Comparison of ENCODE assay signal across 18 mouse cellular contexts in the genomic region with DNA sequence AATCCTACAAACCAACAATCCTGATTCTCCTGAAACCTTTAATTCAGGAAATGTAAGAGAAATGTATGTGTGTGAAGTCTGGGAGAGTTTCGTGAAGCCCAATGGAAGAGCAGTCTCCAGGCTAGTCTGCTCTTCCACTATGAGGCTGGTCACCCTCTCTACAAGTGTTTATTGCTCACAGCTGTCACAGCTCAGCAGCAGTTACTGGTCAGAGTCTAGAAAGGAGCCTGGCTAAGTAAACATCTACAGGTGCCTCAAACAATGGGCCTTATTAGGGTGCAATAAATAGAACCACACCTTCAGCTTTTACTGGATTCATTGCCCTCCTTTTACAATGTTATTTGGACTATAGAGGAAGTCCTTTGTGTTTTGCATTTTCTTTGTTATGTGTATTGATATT. TPM values are rescaled to one million over a fixed set of nuclear protein-coding genes. Genes with fewer than 3 reads are reported as not detected.
DNase-seq lines count a peak whose midpoint lies in the region; ATAC-seq and TF ChIP-seq lines count a peak whose summit lies in the region.
"Had no signal": no experiment of that assay in that cellular context is flagged by ENCODE, and none has a peak within 500 bp of the region (broad histone marks: within the 10 kb centered on the region; RNA-seq: fewer than 3 reads in every experiment).

No protein-coding gene starts in this region.

- H3K9ac ChIP-seq in intestine, embryonic 14.5 days (ENCODE audit: low read length): no peak overlapping the region
- no peak overlapping the region for H3K9ac ChIP-seq in stomach, embryonic 16.5 days (ENCODE audit: low read length)
- no peak overlapping the region for H3K9ac ChIP-seq in heart, embryonic 12.5 days
- H3K9ac ChIP-seq: forebrain, embryonic 13.5 days; forebrain, postnatal 0 days had no signal

- no peak for TF ChIP-seq CTCF in layer of hippocampus, adult 2 months (conservative IDR thresholded peaks at IDR 0.05)

- no peak overlapping the region for H3K4me3 ChIP-seq in layer of hippocampus, adult 2 months
- H3K4me3 ChIP-seq in intestine, embryonic 14.5 days (ENCODE audit: low read depth, low read length): no peak overlapping the region
- no peak overlapping the region for H3K4me3 ChIP-seq in myocyte
- no peak overlapping the region for H3K4me3 ChIP-seq in stomach, embryonic 16.5 days (replicated peaks; ENCODE audit: low read length)
- no peak overlapping the region for H3K4me3 ChIP-seq in heart, embryonic 12.5 days
- H3K4me3 ChIP-seq: embryonic facial prominence, embryonic 10.5 days; forebrain, embryonic 13.5 days; gastrocnemius, adult 2 months had no signal

- no peak overlapping the region for H3ac ChIP-seq in myocyte (ENCODE audit: control insufficient read depth, insufficient read length)

- ATAC-seq in intestine, embryonic 14.5 days (replicated peaks; ENCODE audit: low FRiP score, low TSS enrichment, low read depth): peak; percentile 87
- peak; percentile 81 for ATAC-seq in stomach, embryonic 16.5 days (ENCODE audit: insufficient read depth, low FRiP score)
- ATAC-seq in heart, embryonic 12.5 days (ENCODE audit: insufficient number of reproducible peaks, low FRiP score): no peak
- ATAC-seq: forebrain, embryonic 13.5 days; forebrain, postnatal 0 days; hindbrain, postnatal 0 days had no signal

- no peak for DNase-seq in layer of hippocampus, adult 2 months (ENCODE audit: low spot score in 2 of 2)
- DNase-seq in layer of hippocampus, adult 9-11 months: no peak
- DNase-seq in intestine, embryonic 14.5 days (ENCODE audit: low spot score): no peak
- no peak for DNase-seq in adrenal gland, adult 8-10 months
- DNase-seq in urinary bladder, adult 2 months (ENCODE audit: low spot score): no peak
- DNase-seq: adrenal gland, postnatal 25 days; cerebellum, adult 18-20 months; cerebellum, postnatal 10 days; forebrain, postnatal 0 days; gastrocnemius, adult 2 months; gastrocnemius, postnatal 25 days; heart, postnatal 14 days had no signal

- 51% methylated on average over 1 of the region's 1 CpGs for WGBS in intestine, embryonic 14.5 days
- 70% methylated on average over 1 of the region's 1 CpGs for WGBS in stomach, embryonic 16.5 days
- 93% methylated on average over 1 of the region's 1 CpGs for WGBS in heart, embryonic 12.5 days

- H3K4me1 ChIP-seq in intestine, embryonic 14.5 days (replicated peaks; ENCODE audit: control insufficient read depth, insufficient read depth, low read length): peaks cover 15% of the 10 kb centered on the region; the same call in 1 of the 2 replicates
- H3K4me1 ChIP-seq in stomach, embryonic 16.5 days (ENCODE audit: control insufficient read depth, insufficient read depth, low read length): 0 out of 2 replicates have a peak, but pooled peaks cover 3% of the 10 kb centered on the region
- H3K4me1 ChIP-seq in heart, embryonic 12.5 days (replicated peaks): peaks cover 15% of the 10 kb centered on the region

- H3K36me3 ChIP-seq in intestine, embryonic 14.5 days (ENCODE audit: control insufficient read depth, insufficient read depth, low read length): peaks cover 10% of the 10 kb centered on the region; the same call in 1 of the 2 replicates
- H3K36me3 ChIP-seq in myocyte (ENCODE audit: control insufficient read depth, insufficient read depth): peaks cover 5% of the 10 kb centered on the region
- 0 out of 2 replicates have a peak, but pooled peaks cover 3% of the 10 kb centered on the region for H3K36me3 ChIP-seq in stomach, embryonic 16.5 days (ENCODE audit: control insufficient read depth, insufficient read depth, low read length)
- H3K36me3 ChIP-seq in heart, embryonic 12.5 days: peaks cover 11% of the 10 kb centered on the region; the same call in 1 of the 2 replicates

- H3K4me2 ChIP-seq in intestine, embryonic 14.5 days (ENCODE audit: low read length): no peak overlapping the region
- no peak overlapping the region for H3K4me2 ChIP-seq in myocyte (ENCODE audit: low read depth)
- no peak overlapping the region for H3K4me2 ChIP-seq in stomach, embryonic 16.5 days (ENCODE audit: low read depth, low read length)
- H3K4me2 ChIP-seq in heart, embryonic 12.5 days: no peak overlapping the region
- H3K4me2 ChIP-seq: forebrain, embryonic 13.5 days had no signal

- H3K9me3 ChIP-seq in intestine, embryonic 14.5 days (ENCODE audit: control insufficient read depth, low read length): no peaks in the 10 kb centered on the region
- no peaks in the 10 kb centered on the region for H3K9me3 ChIP-seq in stomach, embryonic 16.5 days (replicated peaks; ENCODE audit: control insufficient read depth, low read length)
- H3K9me3 ChIP-seq in heart, embryonic 12.5 days (replicated peaks): no peaks in the 10 kb centered on the region
- H3K9me3 ChIP-seq: embryonic facial prominence, embryonic 10.5 days; forebrain, embryonic 13.5 days had no signal

- peaks cover 5% of the 10 kb centered on the region for H3K79me2 ChIP-seq in myocyte (ENCODE audit: control insufficient read depth, insufficient read depth)

- no peak for TF ChIP-seq POLR2A in myocyte (IDR thresholded peaks at IDR 0.05; ENCODE audit: insufficient read length, low read depth)

- no peaks in the 10 kb centered on the region for H3K27me3 ChIP-seq in intestine, embryonic 14.5 days (replicated peaks; ENCODE audit: control insufficient read depth, insufficient read depth, low read length)
- H3K27me3 ChIP-seq in myocyte (ENCODE audit: control insufficient read depth, insufficient read depth, insufficient read length): no peaks in the 10 kb centered on the region
- no peaks in the 10 kb centered on the region for H3K27me3 ChIP-seq in stomach, embryonic 16.5 days (ENCODE audit: control insufficient read depth, insufficient read depth, low read length)
- H3K27me3 ChIP-seq in heart, embryonic 12.5 days (replicated peaks): no peaks in the 10 kb centered on the region
- H3K27me3 ChIP-seq: forebrain, embryonic 13.5 days had no signal

- H3K27ac ChIP-seq in layer of hippocampus, adult 2 months: peak overlapping the region; percentile 21; the same call in 1 of the 2 replicates
- H3K27ac ChIP-seq in intestine, embryonic 14.5 days (ENCODE audit: low read depth): peak overlapping the region; percentile 82
- H3K27ac ChIP-seq in stomach, embryonic 16.5 days (ENCODE audit: low read length): peak overlapping the region; percentile 28
- no peak overlapping the region for H3K27ac ChIP-seq in heart, embryonic 12.5 days (ENCODE audit: poor library complexity, severe bottlenecking)
- H3K27ac ChIP-seq: embryonic facial prominence, embryonic 10.5 days; forebrain, embryonic 13.5 days; gastrocnemius, adult 2 months had no signal

TF ChIP-seq in myocyte, 11 proteins besides CTCF, POLR2A, EP300 and RAD21:
- TF ChIP-seq POLR2AphosphoS2 (IDR thresholded peaks at IDR 0.05; ENCODE audit: insufficient read length, low read depth) (no peak), MYOG (IDR thresholded peaks at IDR 0.05; ENCODE audit: control insufficient read depth in 1 of 3, insufficient read depth in 1 of 3, insufficient read length in 2 of 3, low read depth in 2 of 3) (peak in 2 of 3 experiments; percentile 47 to 71), MYOD1 (IDR thresholded peaks at IDR 0.05; ENCODE audit: control insufficient read depth in 1 of 3, insufficient read length in 2 of 3, low read depth in 2 of 3) (peak in 2 of 3 experiments; percentile 37 to 75)

RNA-seq across cellular contexts. Expression of a gene that starts 10.7 kb away (rescaled TPM):
- total RNA-seq in layer of hippocampus, adult 2 months (2021): 100 to 1,000 TPM in 1 of 2 experiments, 10 to 100 TPM in 1; 97.6 to 117 TPM
- 62.8 and 67.3 TPM in 2 replicates for polyA plus RNA-seq in intestine, embryonic 14.5 days (2014; fragmentation: Nextera tagmentation; extraction: Ambion mirVana)
- 37.8 TPM for polyA plus RNA-seq in myocyte (2012; fragmentation: generic; extraction: Trizol)
- 92.6 and 109 TPM in 2 replicates for polyA plus RNA-seq in stomach, embryonic 16.5 days (2015; fragmentation: Nextera tagmentation; extraction: Ambion mirVana)
- total RNA-seq in adrenal gland, adult 8-10 months (2022): 10 to 100 TPM; 19.4 to 36.8 (median 32.2) TPM
- 78.9 and 96.8 TPM in 2 replicates for polyA plus RNA-seq in urinary bladder, adult 2 months (2012; rRNA removed)
- polyA plus RNA-seq in heart, embryonic 12.5 days (2016; fragmentation: Nextera tagmentation; extraction: Ambion mirVana): 73.2 and 74.6 TPM in 2 replicates

RNA-seq across cellular contexts. Expression of a gene that starts 53.8 kb away (rescaled TPM):
- total RNA-seq in layer of hippocampus, adult 2 months (2021): 10 to 100 TPM; 26.6 to 29.1 TPM
- polyA plus RNA-seq in intestine, embryonic 14.5 days (2014; fragmentation: Nextera tagmentation; extraction: Ambion mirVana): 33.9 and 38.1 TPM in 2 replicates
- polyA plus RNA-seq in myocyte (2012; fragmentation: generic; extraction: Trizol): 47.2 TPM
- polyA plus RNA-seq in stomach, embryonic 16.5 days (2015; fragmentation: Nextera tagmentation; extraction: Ambion mirVana): 30.7 and 31.4 TPM in 2 replicates
- total RNA-seq in adrenal gland, adult 8-10 months (2022): 10 to 100 TPM; 34.8 to 45.3 (median 38.5) TPM
- 27.0 and 28.2 TPM in 2 replicates for polyA plus RNA-seq in urinary bladder, adult 2 months (2012; rRNA removed)
- polyA plus RNA-seq in heart, embryonic 12.5 days (2016; fragmentation: Nextera tagmentation; extraction: Ambion mirVana): 26.3 and 26.5 TPM in 2 replicates
